Mouse (Mus musculus): Measurements from ENCODE around the gene Dtx1. TPM values are rescaled to one million over a fixed set of nuclear protein-coding genes. Genes with fewer than 3 reads are reported as not detected.

Gene Dtx1
- total and polyA plus RNA-seq, 2 experiments from 2014 or later = 52.9 to 230 TPM

DNA sequence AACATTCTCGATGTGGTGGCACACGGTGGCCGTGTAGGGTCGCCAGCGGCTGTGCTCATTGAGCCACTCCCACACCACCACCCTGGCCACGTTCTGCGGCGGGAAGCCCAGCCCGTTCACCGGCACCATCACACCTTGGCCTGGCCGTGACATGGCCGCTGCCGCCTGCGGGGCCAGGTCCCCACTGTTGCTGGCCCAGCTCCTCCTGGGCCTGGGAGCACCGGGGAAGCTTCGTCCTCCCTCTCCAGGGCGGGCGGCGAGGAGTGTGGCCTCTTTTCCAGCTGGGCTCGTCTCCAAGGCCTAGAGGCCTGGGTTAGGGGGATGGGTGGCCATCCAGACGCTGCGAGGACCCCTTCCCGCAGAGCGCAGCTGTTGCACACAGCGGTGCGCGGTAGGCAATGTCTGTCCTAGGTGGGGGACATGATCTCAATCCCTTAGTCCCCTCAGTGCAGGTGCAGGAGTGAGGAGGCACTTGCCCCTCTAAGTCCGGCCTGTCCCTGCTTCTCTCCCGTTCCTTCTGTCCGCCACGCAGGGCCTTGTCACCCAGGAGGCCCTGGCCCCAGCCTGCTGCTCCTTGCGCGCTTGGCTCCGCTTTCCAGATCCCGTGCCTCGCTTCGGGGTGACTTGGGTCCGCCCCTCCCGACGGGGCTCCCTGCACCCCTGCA is 1.4 kb downstream of the Dtx1 start:
- Histone ChIP-seq H3K36me3 (ENCODE audit: insufficient read depth, low read length) (no peaks in the 10 kb centered on the region), H3K27ac (peak overlapping the region; percentile 92), H3K9ac (replicated peaks; ENCODE audit: low read length) (peak overlapping the region; percentile 96), H3K27me3 (ENCODE audit: insufficient read depth, low read length) (no peaks in the 10 kb centered on the region), H3K4me2 (ENCODE audit: low read depth, low read length) (peak overlapping the region; percentile 89), H3K9me3 (ENCODE audit: low read length) (no peaks in the 10 kb centered on the region), H3K4me3 (ENCODE audit: low read length) (peak overlapping the region; percentile 81), H3K4me1 (ENCODE audit: insufficient read depth, low read length) (peaks cover 19% of the 10 kb centered on the region)
- peak; percentile 41 for ATAC-seq
- no peak; the same call in 1 of the 2 replicates for TF ChIP-seq CTCF (IDR thresholded peaks at IDR 0.05; ENCODE audit: low read depth)
- peak; percentile 76 for DNase-seq (ENCODE audit: low spot score)
- WGBS = 2% methylated on average over 39 of the region's 40 CpGs

DNA sequence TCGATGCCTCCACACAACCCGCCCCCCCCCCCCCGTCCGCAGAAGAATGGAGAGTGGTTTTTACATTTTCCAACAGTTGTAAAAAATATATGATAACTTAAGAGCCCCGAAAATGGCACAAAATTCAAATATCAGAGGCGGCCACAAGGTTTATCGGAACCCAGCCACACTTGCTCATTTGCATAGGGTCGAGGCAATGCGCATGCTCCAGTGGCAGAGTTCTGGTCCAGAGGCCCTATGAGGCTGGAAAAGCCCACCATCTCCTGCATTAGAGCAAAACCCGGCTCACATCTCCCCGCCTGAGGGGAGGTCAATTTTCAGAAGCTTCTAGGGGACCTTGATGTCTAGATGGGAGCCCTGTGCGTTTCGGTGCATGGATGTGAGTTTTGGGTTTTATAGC is 4.8 kb downstream of the Dtx1 start:
- DNase-seq (ENCODE audit: low spot score) = peak; percentile 45
- Histone ChIP-seq H3K36me3 (ENCODE audit: insufficient read depth, low read length) (no peaks in the 10 kb centered on the region), H3K9ac (replicated peaks; ENCODE audit: low read length) (peak overlapping the region; percentile 45), H3K27ac (no peak overlapping the region), H3K4me2 (ENCODE audit: low read depth, low read length) (peak overlapping the region; percentile 51), H3K4me3 (ENCODE audit: low read length) (peak overlapping the region; percentile 18; the same call in 1 of the 2 replicates), H3K4me1 (ENCODE audit: insufficient read depth, low read length) (peaks cover 22% of the 10 kb centered on the region), H3K9me3 (ENCODE audit: low read length) (no peaks in the 10 kb centered on the region), H3K27me3 (ENCODE audit: insufficient read depth, low read length) (no peaks in the 10 kb centered on the region)
- 33% methylated on average over 13 of the region's 13 CpGs for WGBS
- no peak for ATAC-seq
- TF ChIP-seq CTCF (IDR thresholded peaks at IDR 0.05; ENCODE audit: low read depth) = no peak

DNA sequence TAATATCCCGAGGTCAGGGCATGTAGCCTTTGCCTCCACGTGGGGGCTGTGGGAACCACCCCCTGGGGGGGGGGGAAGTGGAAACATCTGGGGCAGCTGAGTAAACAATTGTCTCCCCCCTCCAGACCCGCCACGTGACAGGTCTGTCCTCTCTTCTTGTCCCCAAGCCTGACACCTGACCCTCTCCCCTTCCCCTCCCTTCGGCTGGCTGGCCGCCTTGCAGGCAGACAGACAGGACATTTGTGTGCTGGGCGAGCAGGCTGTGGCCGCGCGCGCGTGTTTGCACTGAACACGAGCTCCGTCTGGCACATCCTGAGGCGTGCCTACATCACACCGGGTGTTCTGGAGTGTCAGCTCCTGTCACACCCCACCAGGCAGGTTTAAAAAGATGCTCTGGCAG is 5.2 kb downstream of the Dtx1 start:
- DNase-seq (ENCODE audit: low spot score) (peak; percentile 67), ATAC-seq (no peak)
- peak overlapping the region; percentile 45 for H3K9ac ChIP-seq (replicated peaks; ENCODE audit: low read length)
- TF ChIP-seq CTCF (IDR thresholded peaks at IDR 0.05; ENCODE audit: low read depth) = no peak
- 3% methylated on average over 16 of the region's 16 CpGs for WGBS
- H3K4me2 ChIP-seq (ENCODE audit: low read depth, low read length) = peak overlapping the region; percentile 51
- H3K9me3 ChIP-seq (ENCODE audit: low read length) = no peaks in the 10 kb centered on the region
- no peaks in the 10 kb centered on the region for H3K36me3 ChIP-seq (ENCODE audit: insufficient read depth, low read length)
- peaks cover 22% of the 10 kb centered on the region for H3K4me1 ChIP-seq (ENCODE audit: insufficient read depth, low read length)
- H3K27me3 ChIP-seq (ENCODE audit: insufficient read depth, low read length) = no peaks in the 10 kb centered on the region
- peak overlapping the region; percentile 18; the same call in 1 of the 2 replicates for H3K4me3 ChIP-seq (ENCODE audit: low read length)
- H3K27ac ChIP-seq = no peak overlapping the region

DNA sequence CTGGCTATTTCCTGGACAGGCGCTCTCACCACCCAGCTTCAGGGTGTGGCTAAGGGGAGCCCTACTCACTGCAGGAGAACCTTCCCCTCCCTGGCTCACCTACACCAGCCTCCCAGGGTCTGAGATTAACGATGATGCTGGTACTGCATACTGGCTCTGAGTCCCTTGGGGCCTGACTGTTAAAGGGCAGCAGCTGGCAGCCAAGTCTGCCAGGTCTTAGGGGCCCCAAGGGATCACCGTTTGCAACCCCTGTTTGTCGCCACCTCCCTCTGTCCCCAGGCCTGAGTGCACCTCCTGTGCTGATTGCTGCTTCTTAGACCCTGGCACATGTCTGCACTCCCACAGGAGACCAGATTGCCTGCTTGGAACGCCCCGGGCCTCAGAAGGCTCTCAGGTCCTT is 7.3 kb downstream of the Dtx1 start:
- WGBS = 38% methylated on average over 6 of the region's 6 CpGs
- Histone ChIP-seq H3K36me3 (ENCODE audit: insufficient read depth, low read length) (no peaks in the 10 kb centered on the region), H3K9me3 (ENCODE audit: low read length) (no peaks in the 10 kb centered on the region), H3K4me3 (ENCODE audit: low read length) (no peak overlapping the region), H3K4me1 (ENCODE audit: insufficient read depth, low read length) (peaks cover 19% of the 10 kb centered on the region), H3K27ac (no peak overlapping the region), H3K27me3 (ENCODE audit: insufficient read depth, low read length) (no peaks in the 10 kb centered on the region), H3K4me2 (ENCODE audit: low read depth, low read length) (no peak overlapping the region), H3K9ac (replicated peaks; ENCODE audit: low read length) (0 out of 2 replicates have a peak overlapping the region, but pooled peaks have one; percentile 9)
- DNase-seq (ENCODE audit: low spot score) (no peak), ATAC-seq (no peak)
- TF ChIP-seq CTCF (IDR thresholded peaks at IDR 0.05; ENCODE audit: low read depth) = no peak

DNA sequence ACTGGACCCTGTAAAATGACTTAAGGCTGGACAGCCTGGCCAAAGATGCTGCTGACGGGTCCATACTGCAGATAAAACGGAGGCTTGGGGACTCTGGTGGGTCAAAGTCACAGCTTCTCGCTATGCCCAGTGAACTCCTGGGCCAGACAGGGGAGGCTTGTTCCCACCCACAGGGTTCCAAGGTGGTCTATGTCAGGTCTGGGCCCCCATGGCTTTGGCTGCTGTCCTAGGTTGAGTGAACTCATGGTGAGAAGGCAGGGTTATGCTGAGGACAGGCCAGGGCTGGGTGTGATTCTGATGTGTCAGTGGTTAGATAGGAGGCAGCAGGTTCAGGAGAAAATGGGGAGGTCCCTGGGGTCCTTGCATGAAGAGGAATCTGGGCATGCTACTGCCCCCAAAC is 8.1 kb downstream of the Dtx1 start:
- no peaks in the 10 kb centered on the region for H3K27me3 ChIP-seq (ENCODE audit: insufficient read depth, low read length)
- no peak overlapping the region for H3K9ac ChIP-seq (replicated peaks; ENCODE audit: low read length)
- TF ChIP-seq CTCF (IDR thresholded peaks at IDR 0.05; ENCODE audit: low read depth) = no peak
- no peak overlapping the region for H3K4me2 ChIP-seq (ENCODE audit: low read depth, low read length)
- no peak overlapping the region for H3K4me3 ChIP-seq (ENCODE audit: low read length)
- H3K4me1 ChIP-seq (ENCODE audit: insufficient read depth, low read length) = peaks cover 25% of the 10 kb centered on the region
- no peak overlapping the region for H3K27ac ChIP-seq
- no peaks in the 10 kb centered on the region for H3K9me3 ChIP-seq (ENCODE audit: low read length)
- WGBS = 86% methylated on average over 3 of the region's 3 CpGs
- H3K36me3 ChIP-seq (ENCODE audit: insufficient read depth, low read length) = no peaks in the 10 kb centered on the region
- no peak for DNase-seq (ENCODE audit: low spot score)
- ATAC-seq = no peak

DNA sequence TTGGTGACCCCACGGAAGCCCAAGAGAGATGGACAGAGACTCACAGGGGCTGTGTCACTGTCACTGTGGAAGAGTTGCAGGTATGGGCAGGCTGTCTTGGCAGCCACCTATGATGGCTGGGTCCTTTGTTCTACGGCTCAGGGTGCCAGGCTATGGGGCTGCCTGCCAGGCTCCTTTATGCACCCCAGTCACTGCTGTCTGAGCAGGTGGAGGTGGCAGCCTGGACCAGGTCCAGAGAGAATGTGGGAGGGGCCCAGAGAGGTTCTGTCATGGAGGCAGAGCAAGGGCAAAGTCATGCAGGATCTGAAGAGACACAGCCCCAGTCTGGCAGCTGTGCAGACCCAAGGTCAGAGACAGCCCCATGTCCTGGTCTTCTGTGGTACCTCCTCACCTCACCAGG is 8.8 kb downstream of the Dtx1 start:
- Histone ChIP-seq H3K4me1 (ENCODE audit: insufficient read depth, low read length) (peaks cover 32% of the 10 kb centered on the region), H3K4me3 (ENCODE audit: low read length) (no peak overlapping the region), H3K9me3 (ENCODE audit: low read length) (no peaks in the 10 kb centered on the region), H3K9ac (replicated peaks; ENCODE audit: low read length) (no peak overlapping the region), H3K27me3 (ENCODE audit: insufficient read depth, low read length) (no peaks in the 10 kb centered on the region), H3K4me2 (ENCODE audit: low read depth, low read length) (no peak overlapping the region), H3K27ac (no peak overlapping the region), H3K36me3 (ENCODE audit: insufficient read depth, low read length) (no peaks in the 10 kb centered on the region)
- no peak for TF ChIP-seq CTCF (IDR thresholded peaks at IDR 0.05; ENCODE audit: low read depth)
- 65% methylated on average over 2 of the region's 2 CpGs for WGBS
- no peak for DNase-seq (ENCODE audit: low spot score)
- ATAC-seq = no peak

DNA sequence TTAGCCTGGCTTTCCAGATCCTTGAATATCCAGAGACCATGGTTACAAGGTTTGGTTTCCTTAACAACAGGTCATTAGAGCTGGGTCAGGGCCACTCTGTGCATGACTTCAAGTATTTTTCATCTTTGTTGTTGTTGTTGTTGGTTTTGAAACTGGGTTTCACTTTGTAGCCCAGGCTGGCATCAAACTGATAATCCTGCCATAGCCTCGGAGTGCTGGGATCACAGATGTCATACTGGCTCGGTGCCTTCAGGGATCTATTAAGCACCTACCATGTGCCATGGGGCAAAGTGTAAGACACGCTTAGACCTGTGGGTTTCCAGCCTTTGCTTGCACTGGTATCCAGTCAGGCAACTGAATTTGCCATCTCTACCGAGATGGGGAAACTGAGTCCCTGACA is 9.3 kb downstream of the Dtx1 start:
- H3K27me3 ChIP-seq (ENCODE audit: insufficient read depth, low read length) = no peaks in the 10 kb centered on the region
- no peak overlapping the region for H3K27ac ChIP-seq
- no peaks in the 10 kb centered on the region for H3K36me3 ChIP-seq (ENCODE audit: insufficient read depth, low read length)
- H3K9me3 ChIP-seq (ENCODE audit: low read length) = no peaks in the 10 kb centered on the region
- no peak overlapping the region for H3K4me2 ChIP-seq (ENCODE audit: low read depth, low read length)
- no peak for TF ChIP-seq CTCF (IDR thresholded peaks at IDR 0.05; ENCODE audit: low read depth)
- no peak overlapping the region for H3K9ac ChIP-seq (replicated peaks; ENCODE audit: low read length)
- WGBS = 71% methylated on average over 4 of the region's 4 CpGs
- H3K4me3 ChIP-seq (ENCODE audit: low read length) = no peak overlapping the region
- H3K4me1 ChIP-seq (ENCODE audit: insufficient read depth, low read length) = peaks cover 36% of the 10 kb centered on the region
- no peak for ATAC-seq
- DNase-seq (ENCODE audit: low spot score) = no peak
